Mouse (Mus musculus): Measurements from ENCODE around the gene Secisbp2l.

GRCm38 (mm10) chr2:125788351-125788750, 5.7 kb upstream of the Secisbp2l start:
- TF ChIP-seq CTCF (IDR thresholded peaks at IDR 0.05; ENCODE audit: low read depth): no peak
- no peak for TF ChIP-seq EP300 (IDR thresholded peaks at IDR 0.05; ENCODE audit: low read depth)
